Mouse (Mus musculus) liver, postnatal 0 days (tissue): Measurements from ENCODE around the gene Pde4c. TPM values are rescaled to one million over a fixed set of nuclear protein-coding genes. Genes with fewer than 3 reads are reported as not detected.

Experiments used
- ATAC-seq: fragments of 200-750 bp; cut with Nextera tagmentation; 2 replicates; pipeline ENCODE4 v1.8.0; 2017; ENCODE audit warnings: mild to moderate bottlenecking, moderate library complexity
- DNase-seq: peaks from one replicate; pipeline ENCODE4 v3.0.0-alpha.2; 2016
- H3K27ac ChIP-seq: fragments of 300-500 bp; sonication (generic); 2 replicates; pipeline ENCODE4 v1.5.1; 2014; ENCODE audit warnings: antibody characterized with exemption, moderate library complexity, mild to moderate bottlenecking, low read depth
- H3K27me3 ChIP-seq: fragments of 300-500 bp; sonication (generic); 2 replicates; pipeline ENCODE4 v1.6.1; 2014; ENCODE audit warnings: low read length, control low read depth, mixed read lengths; ENCODE audit not compliant: insufficient read depth
- H3K36me3 ChIP-seq: fragments of 300-500 bp; sonication (generic); replicated peaks from 2 replicates; pipeline ENCODE4 v1.6.1; 2014; ENCODE audit warnings: mild to moderate bottlenecking, control low read depth, low read length, moderate library complexity, mixed read lengths; ENCODE audit not compliant: insufficient read depth
- H3K4me1 ChIP-seq: fragments of 300-500 bp; sonication (generic); 2 replicates; pipeline ENCODE4 v1.6.1; 2014; ENCODE audit warnings: antibody characterized with exemption, mild to moderate bottlenecking, control low read depth; ENCODE audit not compliant: insufficient read depth
- H3K4me2 ChIP-seq: fragments of 300-500 bp; sonication (generic); 2 replicates; pipeline ENCODE4 v1.6.1; 2014; ENCODE audit warnings: low read depth, mild to moderate bottlenecking, low read length, moderate library complexity, mixed read lengths
- H3K4me3 ChIP-seq: fragments of 300-500 bp; sonication (generic); 2 replicates; pipeline ENCODE4 v1.5.1; 2014; ENCODE audit warnings: low read depth, low read length
- H3K9ac ChIP-seq: fragments of 300-500 bp; sonication (generic); replicated peaks from 2 replicates; pipeline ENCODE4 v1.6.1; 2014; ENCODE audit warnings: mild to moderate bottlenecking, moderate library complexity
- H3K9me3 ChIP-seq: fragments of 300-500 bp; sonication (generic); 2 replicates; pipeline ENCODE4 v1.6.1; 2016; ENCODE audit warnings: mild to moderate bottlenecking, control low read depth, low read length, mixed read lengths
- CTCF ChIP-seq: sonication (generic); IDR thresholded peaks from 2 replicates; pipeline ENCODE4 v1.5.1; 2016; ENCODE audit warnings: antibody characterized with exemption, low read depth
- EP300 ChIP-seq: IDR thresholded peaks from 2 replicates; pipeline ENCODE4 v1.6.1; 2016; ENCODE audit warnings: antibody characterized with exemption, low read depth, mild to moderate bottlenecking
- WGBS: fragments of 180-500 bp; shearing (Covaris S2); extraction: QIAGEN DNeasy Blood & Tissue Kit; methylation state at CpG from one replicate; pipeline ENCODE4 v1.1.7; 2014; ENCODE audit not compliant: insufficient replicate concordance; 5-methylcytosine and 5-hydroxymethylcytosine counted together
- polyA plus RNA-seq: library from polyadenylated mRNA; unstranded; fragments of >200 nt; fragmentation: Nextera tagmentation; extraction: Ambion mirVana; gene quantifications from 2 replicates; pipeline ENCODE4 v1.2.1, GENCODE M21; 2015

The Pde4c gene
- 1.6 and 1.8 TPM in 2 replicates for polyA plus RNA-seq

DNA sequence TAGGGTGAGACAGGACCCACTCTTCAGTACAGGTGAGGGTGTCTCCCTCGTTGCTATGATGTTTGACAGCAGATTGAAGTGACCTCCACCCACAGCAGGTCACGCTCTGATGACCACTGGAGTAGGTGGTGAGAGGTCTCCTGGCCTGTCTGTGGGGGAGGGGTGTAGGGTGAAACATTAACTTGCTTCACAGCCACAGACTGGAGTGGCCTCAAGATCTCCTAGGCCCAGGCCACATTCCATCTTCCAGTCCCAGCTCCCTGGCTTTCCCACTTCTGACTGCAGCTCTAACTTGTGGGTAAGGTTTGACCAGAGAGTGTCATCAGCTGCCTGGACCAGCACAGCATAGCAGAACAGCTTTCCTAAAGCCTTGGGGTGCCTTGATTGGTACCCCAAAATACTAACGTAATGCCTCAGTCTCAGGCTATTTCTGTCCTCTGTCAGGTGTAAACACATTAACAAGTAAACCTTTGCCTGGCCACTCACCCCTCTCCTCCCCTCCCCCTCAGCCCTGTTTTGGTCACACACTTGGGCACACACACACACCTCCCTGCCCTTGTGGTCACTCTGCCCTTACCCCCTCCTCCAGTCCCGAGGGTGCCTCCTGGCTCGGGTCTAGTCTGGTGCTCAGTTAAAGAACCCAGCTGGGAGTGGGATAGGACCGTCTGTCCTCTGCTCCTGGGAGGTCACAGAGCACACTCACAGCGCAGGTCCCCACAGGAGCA, at the start of gene Pde4c:
Gene Pde4c, plus strand, starts transcription at position 235 of the 725 bp plus-strand sequence.
- peak; percentile 81 for ATAC-seq
- no peak for TF ChIP-seq CTCF
- no peak for TF ChIP-seq EP300
- no peaks in the 10 kb centered on the region for H3K36me3 ChIP-seq
- peak; percentile 73 for DNase-seq
- H3K9ac ChIP-seq, result peak within 1 kb of the TSS; percentile 55
- WGBS, result 52% methylated on average over 7 of the region's 7 CpGs
- peaks cover 5% of the 10 kb centered on the region; the same call in 1 of the 2 replicates for H3K27me3 ChIP-seq
- H3K4me3 ChIP-seq, result peak within 1 kb of the TSS; percentile 19
- no peaks in the 10 kb centered on the region for H3K9me3 ChIP-seq
- H3K27ac ChIP-seq, result peak within 1 kb of the TSS; percentile 88
- peaks cover 11% of the 10 kb centered on the region; the same call in 1 of the 2 replicates for H3K4me1 ChIP-seq
- peak within 1 kb of the TSS; percentile 59 for H3K4me2 ChIP-seq

- 72% methylated on average over 3 of the region's 3 CpGs for WGBS
- Histone ChIP-seq H3K36me3 (peaks cover 10% of the 10 kb centered on the region), H3K4me2 (peak overlapping the region; percentile 84), H3K4me1 (peaks cover 40% of the 10 kb centered on the region), H3K9ac (peak overlapping the region; percentile 85), H3K9me3 (no peaks in the 10 kb centered on the region), H3K4me3 (peak overlapping the region; percentile 84), H3K27me3 (no peaks in the 10 kb centered on the region), H3K27ac (peak overlapping the region; percentile 99)
- DNase-seq, result no peak
- ATAC-seq, result no peak
- no peak for TF ChIP-seq EP300
- no peak for TF ChIP-seq CTCF
Observed at GRCm38 (mm10) chr8:70674109-70674508, 49.4 kb upstream of the Pde4c start.

GRCm38 (mm10) chr8:70674716-70675115, 48.8 kb upstream of the Pde4c start:
- peaks cover 45% of the 10 kb centered on the region for H3K4me1 ChIP-seq
- H3K9me3 ChIP-seq, result no peaks in the 10 kb centered on the region
- H3K4me2 ChIP-seq, result peak overlapping the region; percentile 84
- peak overlapping the region; percentile 85 for H3K9ac ChIP-seq
- no peak for DNase-seq
- ATAC-seq, result no peak
- no peak overlapping the region for H3K4me3 ChIP-seq
- TF ChIP-seq EP300 (no peak), CTCF (no peak)
- peak overlapping the region; percentile 99 for H3K27ac ChIP-seq
- H3K27me3 ChIP-seq, result no peaks in the 10 kb centered on the region
- 39% methylated on average over 4 of the region's 4 CpGs for WGBS
- peaks cover 10% of the 10 kb centered on the region for H3K36me3 ChIP-seq

DNA sequence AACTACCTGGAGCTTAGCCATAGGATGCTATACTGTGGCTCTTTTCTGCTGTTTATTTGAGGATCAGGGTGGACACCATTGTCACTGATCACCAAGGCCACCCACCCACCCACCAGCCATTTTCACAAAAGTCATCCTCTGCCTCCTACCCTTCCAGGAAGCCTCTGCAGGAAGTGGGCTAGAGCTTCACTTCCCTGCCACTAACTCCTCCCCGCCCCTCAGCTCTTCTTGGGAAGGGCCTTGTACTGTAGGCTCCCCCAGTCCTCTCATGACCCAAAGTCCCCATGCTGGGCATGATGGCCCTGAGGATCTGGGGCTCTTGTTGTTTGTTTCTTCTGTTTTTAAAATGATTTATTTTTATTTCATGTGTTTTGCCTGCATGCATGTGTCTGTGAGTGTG, 48.2 kb upstream of the Pde4c start:
- Histone ChIP-seq H3K9me3 (no peaks in the 10 kb centered on the region), H3K36me3 (peaks cover 10% of the 10 kb centered on the region), H3K4me1 (peaks cover 45% of the 10 kb centered on the region), H3K4me3 (no peak overlapping the region), H3K27ac (peak overlapping the region; percentile 99; the same call in 1 of the 2 replicates), H3K27me3 (no peaks in the 10 kb centered on the region), H3K4me2 (0 out of 2 replicates have a peak overlapping the region, but pooled peaks have one; percentile 84), H3K9ac (no peak overlapping the region)
- no peak for TF ChIP-seq CTCF
- TF ChIP-seq EP300, result no peak
- DNase-seq (no peak), ATAC-seq (no peak)
- 18% methylated on average over 1 of the region's 1 CpGs for WGBS

GRCm38 (mm10) chr8:70677451-70678080, 46.0 kb upstream of the Pde4c start:
- Histone ChIP-seq H3K27me3 (no peaks in the 10 kb centered on the region), H3K4me3 (no peak overlapping the region), H3K27ac (0 out of 2 replicates have a peak overlapping the region, but pooled peaks have one; percentile 7), H3K4me2 (peak overlapping the region; percentile 46), H3K9ac (no peak overlapping the region), H3K36me3 (peaks cover 10% of the 10 kb centered on the region), H3K9me3 (no peaks in the 10 kb centered on the region), H3K4me1 (peaks cover 55% of the 10 kb centered on the region)
- DNase-seq, result no peak
- no peak for TF ChIP-seq EP300
- 88% methylated on average over 15 of the region's 15 CpGs for WGBS
- no peak for ATAC-seq

DNA sequence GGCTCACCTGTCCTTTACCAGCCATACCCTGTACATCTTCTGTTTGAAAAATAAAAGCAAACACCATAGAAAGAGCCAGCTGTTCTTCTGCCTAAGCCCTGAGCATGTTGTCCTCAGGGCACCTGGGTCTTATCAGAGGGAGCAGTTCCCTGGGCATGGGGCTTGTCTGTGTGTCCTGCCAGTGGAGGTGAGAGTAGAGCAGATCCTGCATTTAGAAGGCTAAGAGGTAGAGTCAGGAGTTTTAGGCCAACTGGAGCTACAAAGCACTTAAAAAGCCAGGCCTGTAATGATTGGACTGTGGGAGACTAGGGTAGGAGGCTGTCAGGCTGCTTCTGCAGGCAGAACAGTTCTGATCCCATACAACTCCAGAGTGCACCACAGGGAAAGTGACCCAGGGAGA, 44.8 kb upstream of the Pde4c start:
- TF ChIP-seq EP300 (no peak), CTCF (no peak)
- no peak overlapping the region; the same call in 1 of the 2 replicates for H3K9ac ChIP-seq
- H3K27ac ChIP-seq, result no peak overlapping the region
- peaks cover 10% of the 10 kb centered on the region for H3K36me3 ChIP-seq
- H3K4me1 ChIP-seq, result peaks cover 52% of the 10 kb centered on the region
- no peaks in the 10 kb centered on the region for H3K9me3 ChIP-seq
- H3K4me3 ChIP-seq, result no peak overlapping the region
- H3K27me3 ChIP-seq, result no peaks in the 10 kb centered on the region
- ATAC-seq (no peak), DNase-seq (no peak)
- no peak overlapping the region for H3K4me2 ChIP-seq
